Mouse (Mus musculus): ENCODE data around the gene C1ql3. TPM values are rescaled to one million over a fixed set of nuclear protein-coding genes. Genes with fewer than 3 reads are reported as not detected.

C1ql3 gene
- polyA plus RNA-seq, 1 experiment from 2014 or later, result 1.2 TPM

GRCm38 (mm10) chr2:12973752-12974151 is 37.9 kb downstream of the C1ql3 start:
- no peak for ATAC-seq (ENCODE audit: low FRiP score)
- 90% methylated on average over 2 of the region's 2 CpGs for WGBS
- no peaks in the 10 kb centered on the region for H3K27me3 ChIP-seq (ENCODE audit: control insufficient read depth, insufficient read depth, low read length)

GRCm38 (mm10) chr2:12970049-12970724 is 41.4 kb downstream of the C1ql3 start:
- H3K4me1 ChIP-seq (ENCODE audit: control insufficient read depth, insufficient read depth, low read length), result no peaks in the 10 kb centered on the region
- no peak overlapping the region for H3K4me2 ChIP-seq
- no peaks in the 10 kb centered on the region for H3K27me3 ChIP-seq (ENCODE audit: control insufficient read depth, insufficient read depth, low read length)
- DNase-seq (ENCODE audit: low spot score, missing footprints), result no peak
- WGBS, result 75% methylated on average over 12 of the region's 12 CpGs
- H3K9ac ChIP-seq (ENCODE audit: low read length), result no peak overlapping the region
- H3K4me3 ChIP-seq (ENCODE audit: low read depth, low read length), result no peak overlapping the region
- no peaks in the 10 kb centered on the region for H3K36me3 ChIP-seq (ENCODE audit: control insufficient read depth, insufficient read depth, low read length)
- no peak overlapping the region for H3K27ac ChIP-seq (ENCODE audit: low read depth, low read length)
- ATAC-seq (ENCODE audit: low FRiP score), result no peak
- no peaks in the 10 kb centered on the region for H3K9me3 ChIP-seq (ENCODE audit: control insufficient read depth, low read length)

More at GRCm38 (mm10) chr2:12973752-12974151, 37.9 kb downstream of the C1ql3 start:
- no peaks in the 10 kb centered on the region for H3K4me1 ChIP-seq (ENCODE audit: control insufficient read depth, insufficient read depth, low read length)
- H3K36me3 ChIP-seq (ENCODE audit: control insufficient read depth, insufficient read depth, low read length), result no peaks in the 10 kb centered on the region
- H3K9ac ChIP-seq (ENCODE audit: low read length), result no peak overlapping the region
- no peak overlapping the region for H3K27ac ChIP-seq (ENCODE audit: low read depth, low read length)
- no peak overlapping the region for H3K4me3 ChIP-seq (ENCODE audit: low read depth, low read length)
- H3K4me2 ChIP-seq, result no peak overlapping the region
- no peaks in the 10 kb centered on the region for H3K9me3 ChIP-seq (ENCODE audit: control insufficient read depth, low read length)
- DNase-seq (ENCODE audit: low spot score, missing footprints), result no peak

GRCm38 (mm10) chr2:12956703-12957424 is 54.7 kb downstream of the C1ql3 start:
- Histone ChIP-seq H3K9ac (ENCODE audit: low read length) (no peak overlapping the region), H3K4me3 (ENCODE audit: low read depth, low read length) (no peak overlapping the region), H3K4me1 (ENCODE audit: control insufficient read depth, insufficient read depth, low read length) (no peaks in the 10 kb centered on the region), H3K9me3 (ENCODE audit: control insufficient read depth, low read length) (no peaks in the 10 kb centered on the region), H3K4me2 (no peak overlapping the region), H3K36me3 (ENCODE audit: control insufficient read depth, insufficient read depth, low read length) (no peaks in the 10 kb centered on the region), H3K27me3 (ENCODE audit: control insufficient read depth, insufficient read depth, low read length) (no peaks in the 10 kb centered on the region), H3K27ac (ENCODE audit: low read depth, low read length) (no peak overlapping the region)
- ATAC-seq (ENCODE audit: low FRiP score) (no peak), DNase-seq (ENCODE audit: low spot score, missing footprints) (no peak)

Other genes starting within 250 kb of the C1ql3 start
- 10.3 and 11.1 TPM in 2 replicates for gene Pter, start 87.8 kb downstream of the C1ql3 start, polyA plus RNA-seq (2014; fragmentation: Nextera tagmentation; extraction: Ambion mirVana)

All from midbrain, embryonic 11.5 days (tissue).